Mouse (Mus musculus): ENCODE measurements around the gene Kera. TPM values are rescaled to one million over a fixed set of nuclear protein-coding genes. Genes with fewer than 3 reads are reported as not detected.

Kera gene
- polyA plus RNA-seq (2012; ENCODE audit: low replicate concordance) = not detected in 2 replicates

DNA sequence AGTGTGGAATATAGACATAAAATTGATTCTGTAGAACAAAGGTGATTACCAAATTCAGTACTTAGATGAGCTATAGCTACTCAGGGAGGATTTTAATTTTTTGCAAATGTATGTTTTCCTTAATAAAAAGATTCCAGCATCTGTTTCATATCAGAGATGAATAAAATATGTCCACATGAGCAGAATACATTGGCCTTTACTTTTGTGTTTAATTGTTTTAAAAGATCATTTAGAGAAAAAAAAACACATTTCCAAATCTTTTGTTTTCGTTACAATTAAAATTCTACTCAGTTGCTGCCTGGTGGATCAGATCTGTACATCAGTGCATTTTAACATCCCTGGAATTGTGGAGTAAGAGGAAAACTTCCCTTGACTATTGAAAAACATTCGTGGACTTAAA, at the start of gene Kera:
Gene Kera, plus strand, starts transcription at position 301 of the 400 bp plus-strand sequence.

DNA sequence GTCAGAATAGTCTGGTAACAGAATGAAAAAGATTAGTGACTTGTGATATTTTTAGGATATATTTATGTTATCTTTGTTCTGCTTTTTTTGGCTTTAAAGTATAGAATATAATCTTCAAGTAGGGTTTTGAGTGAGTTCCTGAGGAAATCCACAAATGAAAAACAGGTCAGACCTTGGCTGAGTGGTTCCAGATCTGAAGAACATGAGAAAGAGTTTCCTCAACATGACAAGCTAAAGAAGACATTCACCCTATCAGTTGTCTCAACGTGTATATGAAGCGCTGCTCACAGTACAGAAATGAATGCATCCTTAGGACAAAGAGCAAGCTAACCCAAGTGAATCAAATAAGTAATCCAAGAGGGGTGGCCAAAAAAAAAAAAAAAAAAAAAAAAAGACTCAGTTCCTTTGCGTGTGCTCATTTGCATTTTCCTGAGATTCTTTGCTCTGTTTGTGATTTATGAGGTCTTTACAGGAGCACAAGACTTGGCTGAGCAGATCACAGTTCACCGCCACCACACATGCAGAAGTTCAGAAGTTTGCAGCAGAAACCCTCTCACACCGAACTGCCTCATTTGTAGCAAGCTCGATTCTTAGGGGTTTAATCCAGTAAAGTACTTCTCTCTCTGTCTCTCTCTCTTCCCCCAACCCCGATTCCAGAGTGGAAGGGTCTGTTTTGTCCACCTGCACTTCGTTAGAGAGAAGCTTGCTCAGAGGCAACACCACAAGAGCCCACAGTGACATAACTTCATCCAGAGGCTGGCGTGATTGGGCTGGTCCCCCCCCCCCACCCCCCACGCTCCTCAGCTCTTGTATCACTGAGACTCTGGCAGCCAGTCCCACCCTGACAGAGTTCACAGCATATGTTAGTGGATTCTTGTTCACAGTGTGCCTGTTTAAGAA, 41.5 kb upstream of the Kera start, which contains the start of gene Lum:
Gene Lum, plus strand, starts transcription at position 172 of the 900 bp plus-strand sequence.

DNA sequence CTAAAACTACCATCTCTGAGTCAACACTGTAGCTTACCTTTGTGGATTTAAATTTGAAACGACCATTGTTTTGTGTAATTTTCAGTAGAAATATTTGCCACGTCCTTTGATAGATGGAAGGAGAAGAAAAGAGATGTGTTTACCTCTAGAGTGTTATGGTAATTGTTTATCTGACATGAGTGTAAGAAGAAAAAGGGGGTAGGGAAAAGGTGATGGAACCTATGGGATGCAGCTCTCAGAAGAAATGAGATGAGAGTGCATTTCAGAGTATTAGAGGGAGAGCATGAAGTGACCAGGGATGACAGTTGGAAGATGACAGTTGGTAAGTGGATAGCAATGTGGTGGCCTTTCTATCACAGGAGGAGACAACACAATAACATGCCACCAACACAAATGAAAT, 37.1 kb downstream of the Kera start, which contains the start of gene Epyc:
Gene Epyc, plus strand, starts transcription at position 301 of the 400 bp plus-strand sequence.

Other genes with a start within 250 kb of the Kera start
- 0.09 TPM in 1 of 2 replicates, not detected in the other for gene Dcn, start 127.3 kb upstream of the Kera start, polyA plus RNA-seq (2012; ENCODE audit: low replicate concordance)
- not detected in 2 replicates for gene Lum, start 41.8 kb upstream of the Kera start, polyA plus RNA-seq (2012; ENCODE audit: low replicate concordance)
- not detected in 2 replicates for gene Epyc, start 37.2 kb downstream of the Kera start, polyA plus RNA-seq (2012; ENCODE audit: low replicate concordance)
- not detected in 2 replicates for gene Ccer1, start 86.2 kb downstream of the Kera start, polyA plus RNA-seq (2012; ENCODE audit: low replicate concordance)
- gene C030005K15Rik, start 119.9 kb downstream of the Kera start, polyA plus RNA-seq (2012; ENCODE audit: low replicate concordance) = not detected in 2 replicates

Measured in hematopoietic multipotent progenitor cell, adult 10-12 weeks (in vitro differentiated cells).